Mouse (Mus musculus): Measurements from ENCODE around the gene Vac14. TPM values are rescaled to one million over a fixed set of nuclear protein-coding genes. Genes with fewer than 3 reads are reported as not detected.
A peak's percentile ranks its signal among the peaks of the same experiment; 100 is the strongest.

Gene Vac14
- polyA plus RNA-seq, 1 experiment from 2014 or later = 31.8 TPM

DNA sequence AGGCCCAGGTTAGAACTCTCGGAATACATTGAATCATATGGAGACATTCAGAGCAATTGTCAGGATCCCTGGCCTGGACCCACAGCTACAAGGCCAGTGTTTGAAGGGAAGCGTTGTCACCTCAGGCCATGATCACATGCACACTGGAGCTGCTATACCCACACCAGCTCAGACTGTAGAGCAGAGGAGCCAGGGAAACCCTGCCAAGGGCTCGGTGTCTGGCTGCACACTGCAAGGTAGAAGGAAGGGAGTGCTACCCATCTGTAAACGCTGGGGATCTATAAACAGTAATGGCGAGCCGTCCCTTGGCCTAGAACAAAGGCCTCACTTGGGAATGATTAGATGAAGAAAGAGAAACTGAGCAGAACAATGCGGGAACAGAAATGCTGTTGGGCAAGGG, 81.1 kb downstream of the Vac14 start:
- WGBS = 84% methylated on average over 7 of the region's 7 CpGs
- no peaks in the 10 kb centered on the region for H3K9me3 ChIP-seq
- H3K4me3 ChIP-seq = no peak overlapping the region
- DNase-seq (ENCODE audit: low spot score) = no peak
- H3K27ac ChIP-seq = peak overlapping the region; percentile 44; the same call in 1 of the 2 replicates
- no peaks in the 10 kb centered on the region for H3K27me3 ChIP-seq (ENCODE audit: insufficient read depth, poor library complexity, severe bottlenecking)
- peaks cover 87% of the 10 kb centered on the region for H3K4me1 ChIP-seq
- H3K36me3 ChIP-seq = peaks cover 14% of the 10 kb centered on the region

DNA sequence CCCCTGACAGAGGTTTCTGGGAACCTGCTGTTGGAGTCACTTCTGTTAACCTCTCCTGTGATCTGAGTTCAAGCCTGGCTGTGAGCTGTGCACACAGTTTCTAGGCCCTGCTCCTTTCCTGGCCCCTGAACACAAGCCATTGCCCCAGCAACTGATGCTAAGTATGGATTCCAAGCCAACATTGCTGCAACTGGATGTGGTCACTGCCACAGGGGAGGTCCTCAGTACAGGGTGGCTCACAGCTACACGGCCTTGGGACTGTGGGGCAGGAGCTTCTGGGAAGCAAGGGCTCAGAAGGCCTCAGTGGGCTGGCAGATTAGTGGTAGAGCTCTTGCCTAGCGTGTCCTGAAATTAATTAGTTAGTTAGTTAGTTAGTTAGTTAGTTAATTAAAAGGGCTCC, 82.2 kb downstream of the Vac14 start:
- Histone ChIP-seq H3K27me3 (ENCODE audit: insufficient read depth, poor library complexity, severe bottlenecking) (no peaks in the 10 kb centered on the region), H3K4me3 (no peak overlapping the region), H3K9me3 (no peaks in the 10 kb centered on the region), H3K4me1 (peaks cover 92% of the 10 kb centered on the region), H3K36me3 (peaks cover 14% of the 10 kb centered on the region), H3K27ac (peak overlapping the region; percentile 52; the same call in 1 of the 2 replicates)
- 81% methylated on average over 2 of the region's 2 CpGs for WGBS
- no peak for DNase-seq (ENCODE audit: low spot score)

DNA sequence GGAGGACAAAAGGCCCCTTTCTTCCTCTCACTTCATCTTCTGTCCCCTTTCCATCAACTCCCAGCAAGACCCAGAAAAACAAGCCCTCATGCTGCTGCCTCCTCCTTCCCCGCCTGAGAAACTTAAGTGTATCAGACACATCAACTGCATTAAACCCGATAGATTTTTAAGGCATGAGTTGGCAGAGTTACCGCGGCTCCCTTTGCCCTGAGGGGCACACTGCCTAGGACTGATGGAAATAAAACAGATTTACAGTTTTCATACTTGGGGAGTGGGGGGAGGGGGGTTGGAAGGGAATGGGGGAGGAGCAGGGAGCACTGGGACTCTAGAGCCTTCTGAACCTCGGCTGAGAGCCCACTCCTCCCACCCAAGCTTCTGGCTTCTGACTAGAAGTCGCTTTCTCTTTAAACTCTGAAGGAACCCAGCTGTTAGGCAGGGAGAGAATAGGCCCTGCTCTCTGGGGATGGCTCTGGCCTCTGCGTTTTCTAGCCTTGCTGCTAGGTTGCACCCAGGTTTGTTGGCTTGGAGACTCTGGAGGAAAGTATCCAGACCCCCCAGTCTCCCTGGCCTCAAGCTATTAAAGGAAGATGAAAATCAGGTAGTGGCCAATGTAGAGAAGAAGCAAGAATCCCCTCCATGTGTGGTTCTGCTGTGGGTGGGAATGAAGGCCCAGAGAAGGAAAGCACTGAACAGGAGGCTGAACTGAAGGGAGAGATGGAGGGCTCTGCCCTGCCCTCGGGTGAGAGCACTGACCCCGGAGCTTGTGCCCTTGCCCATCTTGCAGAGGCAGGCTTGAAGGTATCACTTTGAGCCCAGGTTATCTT, 84.5 kb downstream of the Vac14 start:
- WGBS = 58% methylated on average over 9 of the region's 9 CpGs
- H3K9me3 ChIP-seq = no peaks in the 10 kb centered on the region
- H3K4me1 ChIP-seq = peaks cover 84% of the 10 kb centered on the region
- no peak for DNase-seq (ENCODE audit: low spot score)
- peak overlapping the region; percentile 73 for H3K27ac ChIP-seq
- H3K36me3 ChIP-seq = peaks cover 15% of the 10 kb centered on the region
- H3K4me3 ChIP-seq = no peak overlapping the region
- H3K27me3 ChIP-seq (ENCODE audit: insufficient read depth, poor library complexity, severe bottlenecking) = no peaks in the 10 kb centered on the region

DNA sequence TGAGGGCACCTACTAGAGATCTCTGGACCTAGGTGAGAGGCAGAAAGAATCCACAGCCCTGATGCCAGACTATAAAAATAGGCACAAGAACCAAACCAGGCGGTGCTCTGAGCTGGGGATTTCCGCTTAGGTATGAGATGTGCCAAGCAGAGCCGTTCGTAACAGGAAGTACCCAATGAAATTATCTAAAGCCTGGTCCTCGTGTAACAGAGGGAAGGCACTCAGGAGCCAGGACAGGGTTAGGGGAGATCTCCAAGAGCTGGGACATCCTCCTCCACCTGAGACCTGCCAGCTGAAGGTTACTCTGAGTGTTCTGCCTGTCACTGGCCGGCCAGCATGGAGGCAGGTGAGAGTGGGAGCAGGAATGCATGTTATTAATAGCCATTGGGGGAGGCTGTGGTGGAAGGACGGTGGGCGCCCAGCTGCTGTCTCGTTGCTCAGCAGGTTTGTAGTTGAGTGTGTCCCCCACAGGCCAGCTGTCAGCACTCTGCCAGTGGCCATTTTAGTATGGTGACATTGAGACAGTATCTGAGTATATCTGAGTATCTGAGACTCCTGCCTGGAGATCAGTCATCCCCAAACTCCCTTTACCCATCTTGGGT, 85.2 kb downstream of the Vac14 start:
- Histone ChIP-seq H3K4me1 (peaks cover 80% of the 10 kb centered on the region), H3K4me3 (peak overlapping the region; percentile 22; the same call in 1 of the 2 replicates), H3K36me3 (peaks cover 17% of the 10 kb centered on the region), H3K27ac (peak overlapping the region; percentile 73), H3K27me3 (ENCODE audit: insufficient read depth, poor library complexity, severe bottlenecking) (no peaks in the 10 kb centered on the region), H3K9me3 (no peaks in the 10 kb centered on the region)
- 47% methylated on average over 9 of the region's 9 CpGs for WGBS
- DNase-seq (ENCODE audit: low spot score) = no peak

DNA sequence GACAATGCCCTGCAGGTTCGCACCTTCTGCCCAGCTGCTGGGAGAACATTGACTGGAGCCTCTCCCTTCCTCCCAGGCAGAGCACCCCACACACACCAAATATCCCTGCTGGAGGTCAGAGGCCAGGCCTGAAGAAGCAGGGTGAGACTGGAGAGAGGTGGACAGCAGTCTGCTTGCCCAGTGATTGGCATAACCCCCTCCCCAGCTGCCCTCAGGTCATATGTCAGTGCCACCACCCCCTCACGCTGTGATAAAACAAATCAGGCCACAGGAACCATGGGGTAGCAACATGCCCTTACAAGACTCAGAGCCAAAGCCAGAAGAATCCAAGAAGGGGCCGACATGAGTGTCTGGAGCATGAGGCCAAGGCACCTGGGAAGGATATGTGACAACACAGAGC, 85.7 kb downstream of the Vac14 start:
- no peak for DNase-seq (ENCODE audit: low spot score)
- Histone ChIP-seq H3K27ac (peak overlapping the region; percentile 73), H3K36me3 (peaks cover 17% of the 10 kb centered on the region), H3K9me3 (no peaks in the 10 kb centered on the region), H3K27me3 (ENCODE audit: insufficient read depth, poor library complexity, severe bottlenecking) (no peaks in the 10 kb centered on the region), H3K4me3 (no peak overlapping the region), H3K4me1 (peaks cover 79% of the 10 kb centered on the region)
- 80% methylated on average over 3 of the region's 3 CpGs for WGBS

DNA sequence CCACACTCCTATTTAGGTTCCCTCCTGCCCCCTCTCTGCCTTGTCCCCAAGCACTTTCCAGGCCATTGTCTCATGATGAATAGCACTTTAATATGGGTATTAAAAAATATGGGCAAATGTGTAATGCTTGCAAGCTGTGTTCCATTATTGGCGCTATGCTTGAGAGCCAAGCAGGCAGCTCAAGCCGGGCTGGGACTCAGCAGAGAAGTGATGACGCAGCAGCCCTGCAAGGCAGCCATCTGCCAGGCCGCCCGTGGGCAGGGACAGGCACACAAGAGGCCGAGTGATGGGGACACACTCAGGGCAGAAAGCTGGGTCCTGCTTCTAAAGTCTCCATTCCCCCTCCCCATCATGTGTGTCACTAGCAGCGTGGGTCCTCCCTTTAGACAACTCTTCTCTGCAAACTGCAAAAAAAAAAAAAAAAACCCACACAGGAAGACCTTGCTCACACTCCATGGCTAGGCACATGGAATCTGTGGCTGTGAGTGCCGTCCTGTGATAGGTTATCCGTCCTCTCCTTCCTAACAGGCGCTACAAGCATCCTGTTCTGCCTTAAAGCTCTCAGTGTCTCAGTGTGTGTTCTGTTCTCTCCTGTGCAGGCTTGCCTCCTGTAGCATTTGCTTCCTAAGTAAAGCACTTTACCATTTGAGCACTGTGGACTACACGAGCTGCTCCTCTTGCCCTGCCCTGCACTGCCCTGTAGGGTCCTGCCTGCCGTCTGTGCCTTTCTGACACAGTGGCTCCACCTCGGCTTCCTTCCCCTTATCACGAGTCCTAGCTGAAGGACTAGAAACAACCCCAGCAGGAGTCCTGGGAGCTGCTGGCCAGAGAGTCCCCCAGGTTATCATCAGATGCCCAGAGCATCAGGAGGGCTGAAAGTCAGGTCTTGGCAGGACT, 87.3 kb downstream of the Vac14 start:
- 50% methylated on average over 14 of the region's 14 CpGs for WGBS
- Histone ChIP-seq H3K27ac (peak overlapping the region; percentile 73), H3K4me3 (no peak overlapping the region), H3K9me3 (no peaks in the 10 kb centered on the region), H3K4me1 (peaks cover 82% of the 10 kb centered on the region), H3K27me3 (ENCODE audit: insufficient read depth, poor library complexity, severe bottlenecking) (no peaks in the 10 kb centered on the region), H3K36me3 (peaks cover 16% of the 10 kb centered on the region)
- no peak for DNase-seq (ENCODE audit: low spot score)

DNA sequence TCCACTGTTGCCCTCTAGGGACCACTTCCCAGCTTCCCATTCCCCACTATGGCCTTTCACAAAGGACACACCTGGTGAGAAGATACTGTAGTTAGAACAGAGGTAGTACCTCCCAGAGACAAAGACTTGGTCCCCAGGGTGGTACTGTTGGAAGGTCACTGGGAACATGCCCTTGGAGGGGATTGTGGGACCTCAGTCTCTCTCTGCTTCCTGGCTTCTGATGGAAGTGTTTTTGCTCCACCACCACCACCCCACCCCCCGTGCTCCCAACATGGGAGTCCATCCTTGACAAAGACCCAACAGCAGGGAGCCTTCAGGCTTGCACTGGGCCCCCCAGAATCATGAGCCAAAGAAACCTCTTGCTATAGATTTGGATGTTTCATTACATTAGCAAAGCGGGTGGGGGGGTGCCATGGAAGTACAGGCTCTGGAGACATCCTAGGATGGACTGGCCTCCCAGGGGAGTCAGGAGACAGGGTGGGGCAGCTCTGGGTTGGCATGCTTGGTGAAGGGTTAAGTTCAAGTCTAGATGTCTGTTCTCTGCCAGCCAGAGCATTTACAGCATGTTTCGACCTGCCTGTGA, 88.0 kb downstream of the Vac14 start:
- DNase-seq (ENCODE audit: low spot score) = no peak
- no peak overlapping the region for H3K4me3 ChIP-seq
- H3K27me3 ChIP-seq (ENCODE audit: insufficient read depth, poor library complexity, severe bottlenecking) = no peaks in the 10 kb centered on the region
- H3K27ac ChIP-seq = peak overlapping the region; percentile 67
- H3K9me3 ChIP-seq = no peaks in the 10 kb centered on the region
- peaks cover 82% of the 10 kb centered on the region for H3K4me1 ChIP-seq
- WGBS = 90% methylated on average over 3 of the region's 3 CpGs
- H3K36me3 ChIP-seq = peaks cover 14% of the 10 kb centered on the region

DNA sequence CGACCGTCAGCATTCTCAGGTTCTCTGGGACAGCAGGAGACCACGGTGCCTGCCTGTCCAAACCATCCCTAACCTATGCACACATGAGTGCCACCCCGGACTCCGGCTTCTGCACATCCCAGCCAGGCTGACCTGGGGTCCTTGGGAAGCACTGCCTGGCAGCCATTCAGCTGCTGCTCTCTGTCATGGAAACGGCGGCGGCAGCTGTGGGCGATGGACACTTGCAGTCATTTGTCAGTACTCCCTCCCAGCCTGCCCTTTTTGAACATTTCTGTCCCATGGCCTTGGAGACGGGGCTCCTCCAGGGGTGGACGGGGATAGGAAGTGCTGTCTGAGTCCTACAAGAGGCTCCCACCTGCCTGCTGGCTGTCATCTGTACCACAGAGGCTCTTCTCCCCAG, 90.0 kb downstream of the Vac14 start:
- peaks cover 82% of the 10 kb centered on the region for H3K4me1 ChIP-seq
- no peak overlapping the region for H3K27ac ChIP-seq
- peaks cover 11% of the 10 kb centered on the region for H3K36me3 ChIP-seq
- no peak overlapping the region for H3K4me3 ChIP-seq
- no peak for DNase-seq (ENCODE audit: low spot score)
- H3K27me3 ChIP-seq (ENCODE audit: insufficient read depth, poor library complexity, severe bottlenecking) = no peaks in the 10 kb centered on the region
- no peaks in the 10 kb centered on the region for H3K9me3 ChIP-seq
- 85% methylated on average over 11 of the region's 11 CpGs for WGBS

DNA sequence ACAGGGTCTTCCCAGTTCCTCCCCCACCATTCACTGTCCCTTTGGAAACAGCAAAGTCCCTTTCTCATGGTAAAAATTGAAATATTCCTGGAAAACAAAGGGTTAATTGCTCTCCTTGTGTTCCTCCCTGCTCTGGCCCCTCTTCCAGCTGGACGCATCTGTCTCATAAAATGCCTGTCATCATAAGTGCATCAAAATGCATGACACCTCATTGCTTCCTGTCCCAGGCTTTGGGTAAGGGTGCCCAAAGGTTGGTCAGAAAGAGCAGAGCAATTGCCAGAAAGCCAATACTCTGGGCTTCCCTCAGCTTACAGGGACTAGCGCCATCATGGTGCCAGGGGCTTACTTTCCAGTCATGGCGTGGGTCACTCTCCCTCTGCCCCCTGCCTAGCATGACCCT, 92.2 kb downstream of the Vac14 start:
- H3K27ac ChIP-seq = peak overlapping the region; percentile 83
- DNase-seq (ENCODE audit: low spot score) = no peak
- H3K4me3 ChIP-seq = no peak overlapping the region
- peaks cover 20% of the 10 kb centered on the region for H3K36me3 ChIP-seq
- WGBS = 70% methylated on average over 3 of the region's 3 CpGs
- peaks cover 82% of the 10 kb centered on the region for H3K4me1 ChIP-seq
- H3K9me3 ChIP-seq = no peaks in the 10 kb centered on the region
- no peaks in the 10 kb centered on the region for H3K27me3 ChIP-seq (ENCODE audit: insufficient read depth, poor library complexity, severe bottlenecking)

DNA sequence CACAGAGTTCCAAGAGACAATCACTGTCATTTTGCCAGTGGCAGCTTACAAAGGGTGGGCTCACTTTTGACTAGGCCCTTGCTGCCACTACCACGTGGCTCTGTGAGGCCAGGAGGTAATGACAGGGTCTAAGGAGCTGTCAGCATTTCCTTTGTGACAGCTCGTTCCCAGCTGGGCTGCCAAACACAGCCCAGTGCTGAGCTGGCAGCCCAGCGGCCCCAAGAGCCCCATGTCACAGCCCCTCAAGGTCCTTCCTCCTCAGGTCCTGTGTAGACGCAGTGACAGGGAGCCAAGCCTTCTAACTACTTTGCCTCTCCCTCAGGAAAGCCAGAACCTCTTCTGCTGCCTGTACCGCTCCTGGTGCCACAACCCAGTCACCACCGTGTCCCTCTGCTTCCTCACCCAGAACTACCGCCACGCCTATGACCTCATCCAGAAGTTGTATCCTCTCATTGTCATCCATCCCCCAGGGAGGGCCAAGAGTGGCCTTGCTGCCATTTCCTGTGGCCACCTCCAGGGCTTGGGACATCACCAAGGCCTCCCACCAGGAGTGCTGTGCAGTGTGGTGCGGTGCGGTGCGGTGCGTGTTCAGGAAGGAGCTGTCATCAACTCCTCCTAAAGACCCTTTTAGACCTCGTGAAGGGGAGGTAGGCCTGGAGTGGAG, 93.0 kb downstream of the Vac14 start:
- H3K9me3 ChIP-seq = no peaks in the 10 kb centered on the region
- peaks cover 82% of the 10 kb centered on the region for H3K4me1 ChIP-seq
- 34% methylated on average over 13 of the region's 13 CpGs for WGBS
- H3K36me3 ChIP-seq = peaks cover 20% of the 10 kb centered on the region
- no peaks in the 10 kb centered on the region for H3K27me3 ChIP-seq (ENCODE audit: insufficient read depth, poor library complexity, severe bottlenecking)
- DNase-seq (ENCODE audit: low spot score) = no peak
- H3K27ac ChIP-seq = peak overlapping the region; percentile 83
- no peak overlapping the region for H3K4me3 ChIP-seq

DNA sequence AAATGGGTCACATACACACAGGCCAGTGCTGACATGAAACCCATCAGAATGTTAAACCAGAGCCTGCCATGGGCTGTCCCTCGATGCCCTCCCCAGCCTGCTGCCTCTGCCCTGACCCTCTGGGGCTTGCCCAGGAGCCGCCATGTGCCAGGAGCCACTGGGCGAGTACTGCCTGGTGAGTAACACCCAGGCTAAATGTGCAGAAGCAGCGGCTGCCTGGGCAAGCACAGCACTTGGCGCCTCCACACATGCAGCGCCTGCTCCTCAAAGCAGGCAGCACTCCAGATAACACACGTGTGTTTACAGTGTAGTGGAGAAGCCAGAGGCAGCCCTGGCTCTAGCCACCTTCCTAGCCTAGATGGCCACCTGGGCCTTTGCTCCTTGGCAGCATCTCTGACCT, 94.7 kb downstream of the Vac14 start:
- DNase-seq (ENCODE audit: low spot score) = no peak
- Histone ChIP-seq H3K4me3 (no peak overlapping the region), H3K27ac (peak overlapping the region; percentile 84), H3K9me3 (no peaks in the 10 kb centered on the region), H3K4me1 (peaks cover 95% of the 10 kb centered on the region), H3K27me3 (ENCODE audit: insufficient read depth, poor library complexity, severe bottlenecking) (no peaks in the 10 kb centered on the region), H3K36me3 (peaks cover 22% of the 10 kb centered on the region)
- 57% methylated on average over 7 of the region's 7 CpGs for WGBS

DNA sequence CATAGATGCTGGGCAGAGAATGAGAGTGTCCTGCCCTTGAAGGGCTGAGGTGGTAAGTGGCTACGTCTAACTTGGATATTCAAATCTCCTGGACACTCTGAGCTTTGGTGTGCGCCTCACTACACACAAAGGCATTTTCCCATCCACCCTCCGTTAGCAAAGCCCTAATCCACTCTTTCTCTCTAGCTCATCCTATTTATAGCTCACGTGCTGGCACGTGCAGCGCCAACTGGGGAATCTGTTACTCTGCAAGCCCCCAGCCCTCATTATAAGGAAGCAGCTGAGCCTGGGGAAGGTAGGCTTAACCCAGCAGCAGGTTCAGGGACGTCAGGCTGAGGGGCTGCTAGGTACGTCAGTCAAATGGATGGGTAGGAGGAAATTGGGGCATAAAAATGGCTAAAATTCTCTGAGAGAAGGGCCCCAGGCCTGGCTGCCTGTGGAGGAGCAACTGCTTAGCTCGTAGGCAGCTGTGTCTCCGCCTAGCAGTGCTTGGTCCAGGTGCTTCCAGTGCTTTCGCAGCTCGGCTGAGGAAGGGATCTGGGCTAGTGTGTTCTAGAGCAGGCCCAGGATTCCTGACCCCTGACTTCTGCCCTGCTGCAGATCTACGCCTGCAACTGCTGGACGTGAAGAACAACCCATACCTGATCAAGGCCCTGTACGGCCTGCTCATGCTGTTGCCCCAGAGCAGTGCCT, 96.6 kb downstream of the Vac14 start:
- DNase-seq (ENCODE audit: low spot score) = no peak
- H3K4me1 ChIP-seq = peaks cover 98% of the 10 kb centered on the region
- H3K9me3 ChIP-seq = no peaks in the 10 kb centered on the region
- no peak overlapping the region for H3K4me3 ChIP-seq
- 0 out of 2 replicates have a peak, but pooled peaks cover 5% of the 10 kb centered on the region for H3K27me3 ChIP-seq (ENCODE audit: insufficient read depth, poor library complexity, severe bottlenecking)
- peak overlapping the region; percentile 84 for H3K27ac ChIP-seq
- H3K36me3 ChIP-seq = peaks cover 22% of the 10 kb centered on the region
- WGBS = 63% methylated on average over 15 of the region's 15 CpGs
